Mouse (Mus musculus) neural tube, embryonic 10.5 days (tissue): ENCODE measurements around the gene Gm28043.

Source experiments
- DNase-seq: peaks from one replicate; pipeline ENCODE4 v3.0.0-alpha.2; 2017; ENCODE audit warnings: low spot score; ENCODE audit errors: extremely low spot score

Gm28043 gene

DNA sequence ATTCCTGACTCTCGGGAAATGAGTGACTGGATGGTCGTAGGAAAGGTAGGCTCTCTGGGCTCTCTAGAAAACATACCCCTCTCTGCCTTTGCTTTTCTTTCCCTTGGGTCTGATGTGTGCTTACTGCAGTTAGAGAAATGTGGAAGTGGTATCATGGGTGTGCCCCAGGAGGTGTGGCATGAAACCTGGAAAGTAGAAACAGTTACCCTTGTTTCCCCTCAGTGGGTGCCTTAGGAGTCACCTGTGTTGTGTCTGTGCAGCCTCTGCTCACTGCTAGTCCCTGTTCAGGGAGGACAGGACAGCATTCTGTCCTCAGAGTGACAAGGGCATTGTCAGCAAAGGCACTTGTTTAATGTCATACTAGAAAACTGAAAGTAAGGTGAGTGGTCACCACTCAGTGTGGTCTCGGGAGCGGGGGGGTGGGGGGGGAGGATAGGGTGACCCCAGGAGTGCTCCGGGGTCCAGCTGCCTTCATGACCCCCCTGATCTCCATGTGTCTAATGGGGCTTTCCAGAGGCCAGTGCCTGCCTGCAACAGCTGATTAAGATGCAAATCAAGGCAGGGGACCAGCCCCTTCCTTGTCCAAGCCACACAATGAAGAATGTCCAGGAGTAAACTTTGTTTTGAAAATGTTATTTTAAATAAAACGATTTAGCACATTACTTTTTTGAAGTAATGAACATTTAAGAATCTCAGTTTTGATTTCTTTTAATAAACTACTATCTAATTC, 64.5 kb downstream of the Gm28043 start:
- DNase-seq: no peak

DNA sequence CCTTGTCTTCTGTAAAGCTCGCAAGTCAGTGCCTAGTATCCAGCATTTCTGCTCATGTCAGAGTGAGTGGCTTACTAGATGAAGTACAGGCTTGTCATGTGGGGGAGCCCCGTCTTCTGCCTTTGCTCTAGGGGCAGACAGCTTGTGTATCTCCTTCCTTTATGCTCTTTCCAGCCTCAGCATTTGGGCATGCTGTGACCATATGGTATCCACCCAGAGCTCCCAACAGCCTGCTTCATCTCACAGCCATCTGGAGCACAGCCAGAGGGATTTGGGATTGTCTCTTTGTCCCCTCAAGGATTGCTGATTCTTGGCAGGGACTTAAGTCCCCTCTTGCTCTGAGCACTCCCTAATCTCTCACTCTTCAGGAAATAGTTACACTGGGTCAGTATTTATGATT, 65.5 kb downstream of the Gm28043 start:
- no peak for DNase-seq

DNA sequence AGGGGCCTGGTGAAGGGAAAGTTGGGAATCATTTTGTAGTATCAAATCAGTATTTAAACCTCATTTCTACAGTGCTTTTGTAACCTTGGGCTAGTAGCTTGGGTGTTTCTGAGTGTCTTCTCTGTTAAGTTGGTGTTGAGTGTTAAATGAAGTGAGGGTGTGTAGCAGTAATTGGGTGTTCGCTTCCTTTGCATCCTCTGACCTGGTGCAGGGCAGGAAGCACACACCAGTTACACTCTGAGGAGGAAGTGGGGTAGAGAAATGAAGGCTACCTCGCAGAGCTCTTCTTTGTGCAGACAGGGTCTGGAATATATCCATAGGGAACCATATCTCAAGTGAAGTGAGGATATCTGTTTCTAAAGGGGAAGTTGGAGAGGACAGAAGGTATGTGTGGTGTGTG, 66.2 kb downstream of the Gm28043 start:
- no peak for DNase-seq

DNA sequence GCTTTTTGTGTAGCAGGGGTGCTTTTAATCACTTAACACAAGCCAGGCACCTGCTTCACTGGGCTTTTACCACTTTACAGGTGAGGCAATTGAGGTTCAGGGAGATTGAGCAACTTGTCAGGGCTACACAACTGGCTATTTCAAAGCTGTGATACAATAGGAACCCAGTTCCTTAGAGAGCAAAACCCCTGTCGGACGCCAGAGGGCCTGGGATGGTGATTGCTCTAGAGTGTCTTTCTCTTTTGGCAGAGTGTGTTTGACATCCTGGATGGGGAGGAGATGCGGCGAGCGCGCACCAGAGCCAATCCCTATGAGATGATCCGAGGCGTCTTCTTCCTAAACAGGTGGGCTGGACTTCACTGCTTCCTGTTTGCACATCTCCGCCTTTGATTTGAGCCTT, 67.0 kb downstream of the Gm28043 start:
- DNase-seq: no peak

DNA sequence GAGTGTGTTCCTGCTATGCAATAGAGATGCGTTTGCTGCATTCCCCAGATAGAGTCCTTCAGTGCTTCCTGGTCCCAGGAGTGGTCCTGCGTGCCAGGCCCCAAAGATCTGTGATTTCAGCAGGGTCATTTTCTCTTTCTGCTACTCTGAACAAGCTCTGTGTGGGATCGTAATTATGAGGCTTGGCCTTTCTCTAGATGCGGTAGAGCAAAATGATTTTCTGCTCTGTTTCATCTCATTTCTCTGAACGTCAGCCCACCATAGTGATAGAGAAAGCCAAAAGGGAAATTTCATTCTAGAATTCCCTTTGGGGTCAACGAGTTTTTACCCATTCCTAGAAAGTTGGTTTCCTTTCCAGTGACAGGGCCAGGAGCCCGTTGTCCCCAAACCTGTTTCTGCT, 67.6 kb downstream of the Gm28043 start:
- no peak for DNase-seq

DNA sequence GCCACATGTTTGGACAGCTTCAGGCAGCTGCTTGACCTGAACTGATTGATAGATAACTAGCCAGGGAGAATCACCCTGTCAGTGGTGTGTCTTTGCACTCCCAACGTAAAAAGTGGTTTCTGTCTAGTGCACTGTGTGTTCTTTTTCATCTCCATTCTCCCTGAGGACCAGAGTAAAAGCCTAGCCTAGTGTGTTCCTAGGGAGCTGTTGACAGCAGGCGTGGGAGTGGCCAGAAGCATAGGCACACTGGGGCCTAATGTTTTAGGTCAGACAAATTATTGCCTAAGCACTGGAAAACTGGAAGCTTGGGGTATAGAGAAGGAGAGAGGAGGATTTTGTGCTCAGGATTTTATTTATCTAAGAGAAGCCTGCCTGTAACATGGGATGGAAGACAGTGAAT, 68.5 kb downstream of the Gm28043 start:
- no peak for DNase-seq

DNA sequence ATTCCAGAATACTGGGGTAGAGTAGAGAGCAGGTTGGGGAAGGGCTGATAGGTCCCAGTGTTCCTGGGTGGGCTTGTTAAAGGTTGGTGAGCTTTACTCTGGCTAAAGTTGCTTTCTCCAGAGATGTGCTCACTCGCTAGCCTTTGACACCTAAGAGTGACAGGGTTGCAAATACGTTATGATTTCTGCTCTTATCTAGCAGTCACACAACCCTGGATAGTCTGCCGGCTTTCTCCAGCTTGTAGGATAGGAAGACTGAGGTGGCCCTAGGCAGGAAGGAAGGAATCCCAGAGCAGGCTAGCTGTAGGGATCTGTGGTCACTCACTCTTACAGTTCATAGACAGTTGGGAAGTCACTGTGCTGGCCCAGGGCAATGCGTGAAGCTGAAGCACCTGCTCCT, 69.6 kb downstream of the Gm28043 start:
- no peak for DNase-seq

DNA sequence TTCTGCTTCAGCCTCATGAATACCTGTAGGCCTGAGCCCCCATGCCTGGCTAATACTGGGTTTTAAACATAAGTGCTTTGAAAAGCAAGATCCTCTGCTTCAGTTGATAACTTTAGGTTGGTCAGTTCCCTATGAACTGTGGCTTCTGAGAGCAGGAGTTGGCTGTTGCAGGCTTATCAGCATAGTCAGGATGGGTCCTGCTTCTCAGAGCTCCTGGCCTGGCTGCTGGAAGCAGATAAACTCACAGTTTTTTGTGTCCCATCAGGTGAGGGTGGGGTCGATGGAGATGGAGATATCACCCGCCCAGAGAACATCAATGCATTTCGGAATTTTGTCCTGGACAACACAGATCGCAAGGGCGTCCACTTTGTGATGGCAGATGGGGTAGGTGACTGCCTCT, 72.1 kb downstream of the Gm28043 start:
- DNase-seq: no peak

DNA sequence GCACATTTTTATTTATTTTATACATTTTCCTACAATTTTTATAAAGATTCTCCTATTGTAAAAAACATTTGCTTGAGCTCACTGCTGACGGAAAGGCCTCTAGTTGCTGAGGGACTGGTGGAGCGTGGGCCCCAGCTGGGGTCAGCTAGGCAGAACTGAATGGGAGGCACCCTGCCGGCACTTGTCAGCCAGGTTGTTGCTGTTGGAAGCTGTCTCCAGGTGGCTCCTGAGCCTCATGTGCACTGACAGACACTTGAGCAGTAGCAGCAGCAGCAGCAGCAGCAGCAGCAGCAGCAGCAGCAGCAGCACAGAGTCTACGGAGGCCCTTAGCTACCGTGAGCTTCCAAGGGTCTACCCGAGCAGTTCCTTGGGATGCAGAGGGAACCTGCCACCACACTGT, 72.7 kb downstream of the Gm28043 start:
- no peak for DNase-seq

DNA sequence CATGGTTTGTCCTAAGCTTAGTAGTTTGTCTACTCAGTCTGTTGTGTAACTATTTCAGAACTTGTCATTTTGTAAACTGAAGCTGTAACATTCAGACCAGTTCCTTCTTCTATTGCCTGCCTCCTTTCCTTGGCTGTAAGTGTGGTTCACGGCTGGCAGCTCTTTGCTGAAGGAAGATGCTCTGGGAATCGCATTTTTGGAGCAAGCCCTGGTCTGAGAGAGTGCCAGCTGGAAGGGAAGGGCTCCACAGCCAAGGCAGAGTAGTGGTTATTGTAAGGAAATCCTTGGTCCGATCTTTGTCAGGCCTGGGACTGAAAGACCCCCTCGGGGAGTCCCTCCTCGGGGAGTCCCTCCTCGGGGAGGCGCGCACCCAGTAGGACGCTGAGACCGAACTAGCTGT, 73.9 kb downstream of the Gm28043 start:
- DNase-seq: no peak

DNA sequence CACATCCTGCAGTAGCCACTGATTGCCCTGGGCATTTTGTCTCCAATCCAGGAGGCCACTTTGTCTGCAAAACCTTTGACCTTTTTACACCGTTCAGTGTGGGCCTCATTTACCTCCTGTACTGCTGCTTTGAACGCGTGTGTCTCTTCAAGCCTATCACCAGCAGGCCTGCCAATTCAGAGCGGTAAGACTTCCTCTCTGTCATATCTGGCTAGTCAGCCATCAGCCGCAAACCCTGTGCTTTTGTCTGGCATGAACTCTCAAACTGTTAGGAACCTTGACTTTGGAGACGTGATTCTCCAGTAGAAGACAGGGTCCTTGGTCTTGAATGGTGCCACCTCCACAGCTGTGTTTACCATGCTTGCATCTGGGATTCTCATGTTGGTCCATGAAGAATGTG, 75.6 kb downstream of the Gm28043 start:
- no peak for DNase-seq

DNA sequence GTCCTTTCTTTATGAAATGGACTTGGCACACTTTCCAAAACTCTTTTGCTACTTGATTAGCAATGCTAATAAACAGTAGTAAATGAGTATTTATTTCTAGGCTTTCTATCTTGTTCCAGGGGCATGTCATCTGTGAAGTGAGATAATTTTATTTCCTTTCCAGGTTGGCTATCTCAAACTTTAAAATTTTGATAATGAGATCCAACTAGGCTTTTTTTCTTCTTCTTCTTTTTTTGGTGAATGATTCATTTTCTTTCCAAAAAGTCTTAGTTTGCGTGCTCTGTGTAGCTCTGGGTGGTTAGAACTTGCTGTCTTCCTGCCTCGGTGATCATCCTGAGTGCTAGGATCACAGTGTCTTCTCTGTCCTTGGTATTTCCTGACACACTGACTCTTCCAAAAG, 78.2 kb downstream of the Gm28043 start:
- DNase-seq: no peak

DNA sequence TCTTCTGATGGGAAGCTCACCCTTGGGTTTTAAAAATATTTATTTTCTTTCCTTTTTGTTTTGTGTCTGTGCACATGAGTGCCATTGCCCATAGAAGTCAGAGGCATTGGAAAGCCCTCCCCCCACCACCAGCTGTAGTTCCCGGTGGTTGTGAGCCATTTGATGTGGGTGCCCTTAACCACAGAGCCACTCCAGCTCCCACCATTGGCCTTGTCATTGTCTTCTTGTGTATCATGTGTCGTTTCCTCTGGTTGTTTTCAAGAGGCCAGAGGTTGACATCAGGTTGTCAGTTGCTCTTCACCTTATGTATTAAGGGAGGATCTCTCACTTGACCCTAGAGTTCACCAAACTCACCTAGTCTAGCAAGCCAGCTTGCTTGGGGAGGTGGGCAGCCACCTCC, 78.9 kb downstream of the Gm28043 start:
- no peak for DNase-seq

DNA sequence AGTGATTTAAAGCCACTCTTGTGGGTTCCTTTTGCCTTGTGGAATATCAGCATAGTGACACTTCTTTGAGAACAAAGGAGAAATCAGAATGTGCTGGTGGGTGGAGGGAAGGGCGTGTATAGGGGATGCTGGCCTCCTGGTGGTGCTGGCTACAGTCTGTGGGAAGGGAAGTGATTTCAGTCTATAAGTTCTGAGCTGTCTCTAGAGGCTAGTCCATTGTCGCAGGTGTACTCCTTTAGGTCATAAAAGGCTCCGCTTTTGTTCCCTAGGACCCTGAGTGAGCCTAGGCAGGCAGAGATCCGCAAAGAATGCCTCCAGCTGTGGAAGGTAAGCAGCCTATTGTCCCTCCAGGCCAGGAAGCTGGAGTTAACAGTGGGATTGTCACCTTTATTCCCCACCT, 79.8 kb downstream of the Gm28043 start:
- no peak for DNase-seq

DNA sequence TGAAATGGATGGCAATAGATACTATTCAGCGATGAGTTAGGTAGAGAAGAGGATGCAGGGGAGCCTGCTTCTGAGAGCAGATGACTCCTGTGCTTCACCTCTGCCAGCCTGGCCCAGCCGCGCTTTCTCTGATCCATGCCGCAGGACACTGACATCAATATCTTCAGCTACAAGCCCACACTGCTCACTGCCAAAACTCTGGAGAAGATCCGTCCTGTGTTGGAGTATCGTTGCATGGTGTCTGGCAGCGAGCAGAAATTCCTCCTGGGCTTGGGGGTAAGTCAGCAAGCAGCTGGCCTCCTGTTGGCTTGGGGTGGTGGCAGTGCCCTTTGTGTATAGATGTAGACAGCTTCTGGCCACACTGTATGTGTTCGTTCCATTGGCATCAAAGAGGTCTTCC, 82.3 kb downstream of the Gm28043 start:
- no peak for DNase-seq

DNA sequence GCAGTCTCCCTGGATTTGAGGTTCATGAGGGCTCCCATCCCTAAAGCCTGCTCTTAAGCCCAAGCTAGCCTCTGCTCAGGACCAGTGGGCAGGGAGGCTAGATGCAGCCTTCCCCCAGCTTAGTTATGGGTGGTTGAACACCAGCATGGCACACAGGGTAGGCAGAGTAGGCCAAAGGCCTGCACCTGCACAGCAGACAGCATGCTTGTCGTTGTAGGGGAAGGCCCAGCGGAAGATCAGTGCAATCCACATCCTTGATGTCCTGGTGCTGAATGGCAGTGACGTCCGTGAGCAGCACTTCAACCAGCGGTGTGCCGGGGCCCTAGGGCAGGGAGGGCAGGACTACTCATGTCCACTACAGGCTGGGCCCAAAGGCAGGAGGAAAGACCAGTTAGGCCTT, 83.7 kb downstream of the Gm28043 start:
- DNase-seq: no peak

DNA sequence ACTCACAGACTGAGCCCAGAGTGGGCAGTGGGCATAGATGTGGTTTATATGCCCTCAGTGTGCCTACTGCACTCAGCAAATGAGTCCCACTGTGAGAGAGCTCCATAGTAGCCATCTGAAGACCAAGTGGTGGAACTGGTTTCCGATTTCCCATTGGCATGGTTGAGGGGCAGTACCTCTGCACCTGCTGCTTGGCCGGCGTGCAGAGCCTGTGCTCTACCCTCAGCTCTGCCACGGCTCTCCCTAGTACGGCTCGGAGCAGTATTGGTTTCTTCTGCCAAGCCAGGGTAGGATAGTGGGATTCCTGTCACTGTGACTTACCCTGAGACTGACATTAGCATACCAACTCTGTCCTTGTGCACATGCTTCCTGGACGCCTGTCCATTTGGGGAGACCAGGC, 85.9 kb downstream of the Gm28043 start:
- DNase-seq: no peak

DNA sequence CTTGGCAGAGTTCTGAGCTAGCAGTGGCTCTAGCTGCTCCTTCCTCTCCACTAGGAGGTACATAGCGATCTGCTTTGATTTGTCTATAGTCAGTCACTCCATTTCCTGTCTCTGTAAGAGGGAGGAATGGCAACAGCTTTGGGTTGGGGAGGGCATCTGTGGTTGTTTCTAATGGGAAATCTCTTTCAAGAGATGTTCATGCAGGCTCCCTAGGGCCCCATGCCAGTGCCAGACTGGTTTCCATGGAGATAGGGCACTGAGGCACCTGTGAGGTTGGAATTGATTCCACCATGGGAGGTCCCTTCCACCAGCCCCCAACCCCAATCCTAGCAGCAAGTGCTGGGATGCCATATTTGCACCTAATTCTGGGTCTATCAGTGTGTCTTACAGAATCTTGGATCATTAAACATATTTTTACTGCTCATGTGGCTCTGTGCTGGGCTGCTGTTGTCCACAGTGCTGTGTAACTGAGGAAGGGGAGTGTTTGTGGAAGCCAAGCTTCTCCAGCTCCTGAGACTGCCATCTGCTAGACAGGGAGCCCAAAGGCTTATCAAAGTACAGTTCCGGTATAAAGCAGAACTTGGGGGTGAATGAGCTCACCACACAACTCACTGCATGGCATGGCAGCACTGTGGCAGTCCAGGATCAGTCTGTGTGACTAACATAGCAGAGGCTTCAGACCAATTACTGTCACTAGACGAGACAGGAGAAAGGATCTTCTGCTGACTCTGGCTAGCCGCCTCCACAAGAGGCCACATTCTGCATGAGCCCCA, 88.4 kb downstream of the Gm28043 start:
- no peak for DNase-seq

DNA sequence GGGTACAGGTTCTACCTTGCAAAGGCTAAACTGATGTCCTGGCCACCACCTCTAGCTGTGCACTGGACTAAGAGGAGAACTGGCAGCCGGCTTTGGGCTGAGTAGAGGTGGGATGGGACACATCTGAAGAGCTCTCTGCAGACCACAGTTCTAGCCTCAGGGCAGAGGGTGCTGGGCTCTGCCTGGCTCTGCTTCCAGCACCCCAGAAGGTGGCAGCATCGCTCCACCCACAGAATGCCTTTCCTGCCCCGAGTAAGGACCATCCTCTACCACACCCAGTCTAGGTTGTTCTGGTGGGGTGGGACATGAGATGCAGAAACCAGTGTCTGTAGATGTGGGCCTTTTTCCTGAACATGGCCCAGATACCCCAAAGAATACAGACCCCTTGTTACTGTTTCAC, 90.1 kb downstream of the Gm28043 start:
- DNase-seq: peak; percentile 57

DNA sequence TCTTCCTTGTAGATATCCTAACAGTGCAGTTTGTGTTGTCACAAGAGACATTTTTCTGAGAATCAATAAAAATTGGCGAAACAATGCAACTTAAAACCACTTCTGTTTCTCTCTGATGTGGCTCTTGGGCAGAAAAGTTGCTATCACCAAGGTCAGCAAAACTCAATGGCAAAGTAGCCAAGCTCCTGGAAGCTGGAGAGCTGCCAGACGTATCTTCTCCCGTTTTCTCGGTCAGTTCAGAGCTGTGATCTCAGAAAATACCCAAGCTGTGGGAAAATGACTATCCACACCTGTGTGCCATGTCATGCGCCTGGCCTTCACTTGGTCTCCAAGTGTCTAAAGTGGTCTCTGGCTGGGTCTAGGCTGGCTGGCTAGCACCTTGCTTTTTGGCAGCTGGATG, 91.2 kb downstream of the Gm28043 start:
- no peak for DNase-seq

DNA sequence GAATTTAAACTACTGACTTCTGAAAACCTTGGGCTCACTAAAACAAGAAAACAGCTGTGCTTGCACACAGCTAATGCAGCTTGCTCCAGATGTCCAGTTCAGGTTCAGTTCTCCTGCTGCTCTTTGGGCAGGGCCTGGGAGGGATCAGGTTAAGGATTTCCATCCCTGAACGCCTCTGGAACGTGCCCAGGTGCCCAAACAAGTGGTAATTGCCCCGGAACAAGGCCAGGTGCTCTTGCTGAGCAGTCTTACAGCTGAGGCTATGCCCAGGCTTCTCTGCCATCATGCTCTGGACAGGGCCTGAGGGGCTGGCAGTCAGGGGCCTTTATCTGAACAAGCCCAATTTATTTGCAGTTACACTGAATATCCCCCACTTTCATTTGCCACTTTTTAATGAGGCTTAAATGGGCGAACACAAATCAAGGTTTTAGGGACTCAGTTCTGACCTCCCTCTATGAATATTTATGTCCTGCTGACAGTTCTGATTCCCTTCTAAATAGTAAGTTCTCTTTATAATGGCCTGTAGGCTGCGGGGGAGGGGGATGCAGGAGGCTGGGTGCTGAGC, 92.4 kb downstream of the Gm28043 start:
- DNase-seq: no peak

DNA sequence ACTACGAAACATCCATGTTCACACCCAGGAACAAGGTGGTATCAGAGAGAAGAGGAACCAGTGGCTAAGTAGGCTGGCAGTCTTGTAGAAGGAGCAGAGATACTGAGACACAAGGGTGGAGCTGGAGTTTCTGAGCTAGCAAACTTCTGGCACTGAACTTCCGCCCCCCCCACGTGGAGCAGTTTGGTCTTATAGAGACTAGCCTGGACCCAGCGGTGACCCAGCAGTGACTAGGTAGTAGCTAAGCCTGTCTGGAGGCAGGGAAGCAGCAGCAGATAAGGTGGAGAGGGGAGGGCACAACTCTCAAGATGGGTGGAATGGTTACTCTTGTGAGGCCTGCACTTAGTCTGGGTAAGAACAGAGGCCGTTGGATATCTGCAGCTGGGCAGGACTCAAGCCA, 94.1 kb downstream of the Gm28043 start:
- no peak for DNase-seq

DNA sequence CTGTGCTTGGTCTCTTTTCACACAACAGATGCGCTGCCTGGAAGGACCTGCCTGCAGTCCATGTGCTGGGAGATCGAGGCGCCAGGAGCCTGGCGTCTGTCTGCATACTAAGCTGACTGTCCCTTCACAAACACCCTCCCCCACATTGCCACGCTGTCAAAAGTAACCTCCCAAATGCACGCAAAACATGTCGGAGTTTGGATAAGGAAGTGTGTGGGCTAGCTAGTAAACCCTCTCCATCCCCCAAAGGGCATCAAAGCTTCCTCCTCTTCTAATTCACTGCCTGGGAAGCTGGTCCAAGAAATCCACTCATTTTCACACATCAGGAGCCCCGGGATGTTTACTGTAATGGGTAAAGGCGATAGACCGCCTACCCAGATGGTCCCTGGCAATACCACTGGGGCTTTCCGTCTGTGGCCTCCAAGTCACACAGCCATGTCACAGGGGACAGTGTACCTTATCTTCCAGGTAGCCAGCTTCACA, 95.9 kb downstream of the Gm28043 start:
- DNase-seq: no peak
